Mouse (Mus musculus): ENCODE measurements at regions not wholly inside any gene's neighbourhood (a gene's known extent, or its start where the extent isn't known, plus 50 kb on each side); places are given as distances from the start of the nearest gene placed in this dataset.

GRCm38 (mm10) chr9:47351036-47351435 is 178.9 kb upstream of the Cadm1 start:
- DNase-seq, result no peak

DNA sequence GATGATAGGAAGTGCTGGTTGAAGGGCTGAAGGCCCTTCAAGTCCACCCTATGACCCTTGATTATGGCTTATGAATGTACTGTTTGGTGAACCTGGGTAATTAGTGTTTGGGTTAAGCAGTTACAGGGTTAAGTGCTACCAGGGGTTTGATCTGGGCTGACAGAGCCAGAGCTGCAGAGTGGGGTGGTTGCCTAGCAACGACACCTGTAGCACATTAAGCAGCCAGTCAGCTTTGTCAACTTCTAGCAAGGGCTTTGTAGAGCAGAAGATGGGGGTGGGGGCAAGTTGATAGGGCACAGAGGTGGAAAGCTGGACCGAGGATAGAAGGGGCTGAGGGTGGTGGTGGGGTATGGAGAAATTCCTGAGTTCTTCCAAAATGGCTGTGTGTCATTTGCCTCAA is 177.0 kb upstream of the Cadm1 start:
- DNase-seq, result no peak

DNA sequence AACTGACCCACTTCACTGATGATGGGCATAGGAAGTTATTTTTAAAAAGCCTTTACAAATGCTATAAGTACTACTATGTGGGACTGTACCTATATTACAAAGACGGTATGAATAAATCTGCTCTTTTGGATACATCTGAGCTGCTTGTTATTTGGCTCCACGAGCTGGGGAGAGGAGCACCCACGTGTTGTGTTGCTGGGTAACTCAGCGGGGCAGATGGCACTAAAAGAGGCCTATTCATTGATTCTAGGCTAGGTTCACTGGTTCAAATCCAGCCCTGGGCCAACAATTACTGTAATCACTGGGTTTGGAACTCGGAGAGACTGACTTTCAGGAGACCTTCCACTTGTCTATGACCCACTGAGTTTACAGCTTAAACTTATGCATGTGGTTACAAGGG is 176.0 kb upstream of the Cadm1 start:
- no peak for DNase-seq

DNA sequence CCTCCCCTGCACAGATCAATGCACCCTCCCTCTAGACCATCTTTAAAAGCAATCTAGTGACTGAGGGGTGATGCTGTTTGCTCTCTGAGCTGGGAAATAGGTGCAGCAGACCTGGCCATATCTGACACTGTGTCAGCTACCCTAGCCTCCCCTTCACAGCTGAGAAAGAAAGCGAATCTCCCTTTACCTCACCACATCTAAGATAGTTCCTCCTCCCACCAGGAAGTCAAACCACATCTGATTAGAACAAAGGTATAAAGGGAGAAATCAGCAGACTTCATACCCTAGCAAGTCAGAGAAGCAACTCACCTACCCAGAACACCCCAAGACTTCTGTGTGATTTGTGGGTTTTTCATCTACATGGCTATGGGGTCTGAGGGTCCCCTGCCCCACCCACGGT is 175.6 kb upstream of the Cadm1 start:
- no peak for DNase-seq

DNA sequence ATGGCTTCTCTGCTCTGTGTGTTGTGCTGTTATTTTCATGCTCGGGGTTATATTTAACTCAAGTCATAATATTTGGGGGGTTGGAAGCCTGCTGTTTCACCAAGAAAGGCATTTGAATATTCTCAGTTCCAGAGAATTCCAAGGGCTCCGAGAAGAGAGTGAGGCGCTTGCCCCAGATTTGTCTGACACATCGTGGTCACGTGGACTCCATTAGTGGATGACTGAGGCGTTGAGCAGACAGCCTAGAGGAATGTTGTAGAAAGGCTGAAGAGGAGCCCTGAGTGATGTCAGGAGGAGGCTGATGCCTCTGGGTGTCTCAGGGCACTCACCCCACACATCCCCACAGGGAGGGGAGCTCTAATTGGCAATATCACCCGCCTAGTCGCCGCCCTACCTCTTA is 175.1 kb upstream of the Cadm1 start:
- no peak for DNase-seq

GRCm38 (mm10) chr9:47357756-47358399 is 172.1 kb upstream of the Cadm1 start:
- peak; percentile 36 for DNase-seq

DNA sequence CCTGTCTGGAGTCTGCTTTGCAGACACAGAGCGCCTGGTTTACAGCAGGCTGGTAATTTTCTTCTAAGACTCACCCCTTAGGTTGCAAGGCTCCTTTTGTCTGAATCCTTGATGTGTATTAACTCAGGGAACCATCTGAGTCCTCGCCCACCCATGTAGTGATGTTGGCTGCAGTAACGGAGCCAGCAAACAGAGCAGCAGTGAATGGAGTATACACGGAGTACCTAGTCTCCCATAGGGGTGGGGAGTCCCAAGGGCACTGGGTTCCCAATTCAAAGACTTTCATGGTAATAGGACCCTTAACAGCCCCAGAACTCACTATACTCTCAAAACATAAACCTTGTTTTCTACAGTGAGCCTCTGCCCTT is 171.6 kb upstream of the Cadm1 start:
- no peak for DNase-seq

DNA sequence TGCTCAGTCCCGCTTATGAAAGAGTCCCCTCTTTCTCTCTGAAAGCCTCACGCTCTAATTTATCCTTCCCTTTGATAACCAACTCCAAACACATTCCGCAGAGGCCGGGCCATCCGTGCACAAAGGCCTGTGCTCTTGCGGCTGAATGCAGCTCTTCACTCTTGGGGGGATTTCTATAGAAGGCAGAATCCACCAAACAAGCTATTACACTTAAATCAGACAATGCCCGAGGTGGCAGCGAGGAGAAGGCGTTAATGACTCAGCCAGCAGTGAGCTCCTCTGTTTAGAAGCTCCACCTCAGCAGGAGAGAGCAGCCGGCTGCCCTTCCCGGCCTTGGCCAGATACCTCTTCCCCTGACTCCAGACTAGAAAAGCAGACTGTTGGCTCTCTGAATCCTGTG is 166.9 kb upstream of the Cadm1 start:
- DNase-seq, result no peak

DNA sequence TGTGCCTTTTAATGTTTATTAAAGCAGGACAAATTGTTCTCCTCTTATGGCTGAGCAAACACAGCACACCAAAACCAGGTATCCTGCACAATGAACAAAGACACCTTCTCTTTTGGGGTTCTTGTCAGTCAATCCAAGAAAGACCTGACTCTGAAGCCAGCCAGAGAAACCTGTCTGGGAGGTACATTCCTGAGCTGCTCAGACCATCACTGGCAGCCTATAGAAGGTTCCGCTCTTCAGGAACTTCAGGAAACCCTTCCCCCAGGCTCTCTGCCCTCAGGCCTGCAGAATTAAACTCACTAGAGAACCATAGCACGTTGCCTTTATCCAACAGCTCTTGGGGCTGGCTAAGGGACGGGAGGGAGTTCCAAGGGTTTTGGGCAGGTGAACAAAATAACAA is 165.2 kb upstream of the Cadm1 start:
- no peak for DNase-seq

- DNase-seq, result no peak
Measured at GRCm38 (mm10) chr9:47367266-47367957, 162.6 kb upstream of the Cadm1 start.

GRCm38 (mm10) chr9:47368015-47368901 is 161.7 kb upstream of the Cadm1 start:
- DNase-seq, result no peak

- no peak for DNase-seq
Measured at GRCm38 (mm10) chr9:47372296-47372695, 157.7 kb upstream of the Cadm1 start.

GRCm38 (mm10) chr9:47374086-47374485 is 155.9 kb upstream of the Cadm1 start:
- DNase-seq, result no peak

GRCm38 (mm10) chr9:47376645-47377044 is 153.3 kb upstream of the Cadm1 start:
- no peak for DNase-seq

DNA sequence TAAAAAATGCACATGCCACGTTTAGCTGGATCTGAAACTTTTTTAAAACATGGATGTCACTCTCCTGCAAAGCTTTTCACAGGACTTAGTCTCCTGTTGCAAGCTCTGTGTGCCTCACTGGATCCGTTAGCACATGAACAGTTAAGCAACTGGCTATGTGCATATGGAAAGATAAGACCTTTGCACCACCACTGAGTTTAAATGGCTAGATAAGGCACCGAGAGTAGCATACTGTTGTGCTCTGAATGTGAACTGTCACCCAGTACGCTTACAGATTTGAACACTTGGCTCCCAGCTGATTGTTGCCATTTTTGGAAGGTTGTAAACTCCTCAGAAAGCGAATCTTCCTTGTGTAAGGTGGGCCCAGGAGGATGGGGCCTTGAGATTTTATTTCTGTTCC is 151.4 kb upstream of the Cadm1 start:
- DNase-seq, result no peak

DNA sequence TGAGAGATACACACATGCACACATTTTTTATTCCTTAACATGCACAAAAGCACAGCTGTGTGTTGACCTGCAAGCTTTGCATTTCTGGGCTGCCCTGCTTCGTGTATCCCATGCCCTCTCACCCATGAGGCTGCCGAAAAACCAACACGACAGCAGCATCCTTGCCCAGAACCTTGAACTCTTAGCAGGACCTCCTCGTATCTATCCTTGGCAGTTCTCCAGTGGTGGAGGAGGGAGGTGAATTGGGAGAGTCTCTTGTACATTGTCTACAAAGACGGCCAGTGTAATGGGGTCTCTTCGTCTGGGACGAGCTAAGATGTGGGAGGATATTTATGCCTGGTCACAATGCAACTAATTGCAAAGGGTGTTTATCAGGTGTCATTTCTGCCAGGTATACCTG is 149.6 kb upstream of the Cadm1 start:
- no peak for DNase-seq

- no peak for DNase-seq
Measured at GRCm38 (mm10) chr9:47384185-47384854, 145.7 kb upstream of the Cadm1 start.

GRCm38 (mm10) chr9:47386646-47387045 is 143.3 kb upstream of the Cadm1 start:
- DNase-seq, result no peak

DNA sequence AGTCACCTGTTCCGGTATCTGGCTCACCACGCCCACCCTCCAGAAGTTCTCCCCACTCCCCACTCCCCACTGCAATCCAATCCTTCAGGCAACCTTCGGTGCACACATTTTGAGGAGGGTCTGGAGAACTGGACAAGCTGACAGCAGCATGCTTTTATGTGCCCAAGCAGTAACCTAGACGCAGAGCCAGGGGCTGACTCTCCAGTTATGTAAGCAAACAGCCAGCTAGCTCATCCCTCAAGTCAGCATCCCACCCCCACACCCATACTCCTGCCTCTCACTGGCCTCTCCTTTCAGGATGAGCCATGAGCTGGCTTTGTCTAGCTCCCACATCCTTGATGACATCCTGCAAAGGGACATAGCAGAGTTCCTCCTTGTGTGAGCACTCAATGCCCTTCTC is 142.8 kb upstream of the Cadm1 start:
- no peak for DNase-seq

DNA sequence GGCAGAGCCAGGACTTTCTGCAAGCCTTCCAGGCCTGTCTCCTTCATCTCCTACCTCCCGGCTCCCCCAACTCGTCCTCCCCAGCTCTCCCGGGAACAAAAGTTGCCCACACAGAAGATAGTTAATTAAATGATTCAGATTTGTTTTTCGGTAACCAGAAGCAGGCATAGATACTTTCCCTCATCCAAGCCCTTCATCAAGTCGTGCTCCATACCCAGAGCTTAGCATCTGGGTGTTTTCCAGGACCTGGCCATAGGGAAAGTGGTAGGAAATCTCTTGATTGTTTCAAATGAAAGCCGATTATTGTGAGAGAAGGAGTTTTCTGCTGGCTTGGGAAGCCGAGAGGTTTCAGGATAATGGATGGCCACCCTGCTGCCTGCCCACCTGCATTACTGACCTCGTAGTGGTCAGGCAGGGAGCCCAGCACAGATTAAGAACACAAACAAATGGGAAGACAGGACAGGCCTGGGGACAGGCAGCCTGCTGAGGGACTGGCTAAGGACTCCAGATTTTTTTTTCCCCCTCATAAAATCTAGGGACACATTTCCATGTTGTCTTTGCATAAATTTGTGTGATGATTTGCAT is 142.2 kb upstream of the Cadm1 start:
- no peak for DNase-seq

GRCm38 (mm10) chr9:47389901-47390300 is 140.1 kb upstream of the Cadm1 start:
- DNase-seq, result no peak

DNA sequence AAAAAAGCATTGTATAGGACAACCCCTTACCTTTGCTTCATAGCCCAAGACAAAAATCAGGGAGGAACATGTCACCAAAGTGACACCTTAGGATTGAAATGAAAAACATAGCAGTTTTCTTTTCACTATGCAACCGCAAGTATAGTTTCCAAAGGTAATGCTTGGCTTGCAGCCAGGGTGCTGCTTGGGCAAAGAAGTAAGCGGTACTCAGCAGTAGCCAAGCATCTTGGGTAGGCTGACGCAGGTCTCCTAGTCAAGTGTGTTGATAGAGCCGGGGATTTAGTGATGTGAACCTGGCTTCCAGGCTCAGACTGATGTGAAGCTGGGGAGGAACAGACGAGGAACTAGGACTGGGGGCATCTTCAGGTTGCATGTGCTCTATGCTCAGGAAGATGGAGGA is 138.3 kb upstream of the Cadm1 start:
- no peak for DNase-seq

All from gastrocnemius, postnatal 10 days (tissue).